Mouse (Mus musculus) layer of hippocampus, postnatal 14 days (tissue): ENCODE results near the gene Bcl7a. TPM values are rescaled to one million over a fixed set of nuclear protein-coding genes. Genes with fewer than 3 reads are reported as not detected.

Experiments
- DNase-seq, 2 experiments: peaks; one replicate each; pipeline ENCODE4 v3.0.0; 2021 to 2022; ENCODE audit warnings: low spot score in 2 of 2, mixed read lengths in 1 of 2
- long read RNA-seq, 2 experiments: library from polyadenylated mRNA; stranded (forward); transcript quantifications; one replicate each; pipeline ENCODE4 v2.0.0; 2021
- total RNA-seq, 2 experiments: library from RNA; stranded (reverse); gene quantifications; 2 replicates each; pipeline ENCODE4 v1.2.3; 2021

Gene Bcl7a
- 10 to 100 TPM; 66.9 TPM for total RNA-seq
- long read RNA-seq, experiment 1, full-length matches to known transcripts = 3 of 12 reads
- long read RNA-seq, experiment 1, partial matches to known transcripts = 0 of 12 reads
- long read RNA-seq, experiment 1, other reads (novel, unspliced or antisense) = 9 of 12 reads
- long read RNA-seq, experiment 2, full-length matches to known transcripts = 5 of 23 reads
- long read RNA-seq, experiment 2, partial matches to known transcripts = 1 of 23 reads
- long read RNA-seq, experiment 2, other reads (novel, unspliced or antisense) = 17 of 23 reads

DNA sequence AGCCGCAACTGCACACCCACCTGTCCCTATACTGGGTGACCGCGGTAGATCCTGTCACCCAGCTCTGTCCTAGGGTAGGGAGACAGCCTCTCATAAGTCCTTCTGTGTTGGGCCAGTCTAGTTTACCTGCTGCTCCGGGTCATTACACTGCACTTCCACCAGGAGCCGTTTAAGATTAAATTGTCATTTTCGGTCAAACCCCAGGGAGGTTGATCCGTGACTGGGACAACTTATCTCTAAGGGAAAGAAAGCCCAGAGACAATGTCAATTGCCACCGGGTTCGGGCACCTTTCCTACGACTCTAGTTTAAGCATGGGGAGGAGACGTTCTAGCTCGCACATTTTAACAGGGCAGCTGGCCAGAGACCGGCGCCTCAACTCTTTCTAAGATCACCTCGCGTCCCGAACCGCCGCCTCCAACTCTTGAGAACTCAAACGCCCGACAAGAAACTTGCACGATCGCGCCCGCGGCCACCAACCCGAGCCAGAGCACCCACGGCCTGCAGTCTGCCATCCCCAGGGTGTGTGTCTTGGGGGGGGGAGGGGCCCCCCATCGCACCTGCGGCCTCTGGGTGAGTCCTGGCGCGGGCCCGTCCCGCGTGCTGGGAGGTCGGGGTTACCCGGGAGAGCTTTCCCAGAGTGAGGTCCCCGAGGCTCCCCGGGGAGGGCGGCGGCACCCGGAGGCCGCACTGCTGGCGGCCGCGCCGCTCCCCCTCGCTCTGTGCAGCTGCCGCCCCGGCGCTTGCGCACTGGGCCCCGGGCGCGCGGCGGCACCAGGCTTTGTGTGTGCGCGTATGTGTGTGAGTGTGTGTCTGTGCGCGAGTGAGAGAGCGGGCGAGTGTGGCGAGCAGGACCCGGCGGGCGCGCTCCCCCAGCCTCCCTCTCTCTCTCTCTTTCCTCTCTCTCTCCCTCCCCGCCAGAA is at the start of gene Bcl7a:
TSS of gene Bcl7a (plus strand) at position 128 of the 921 bp plus-strand sequence.
- peak; percentile 94 to 95 for DNase-seq

GRCm38 (mm10) chr5:123294653-123295052 is 49.0 kb upstream of the Bcl7a start:
- no peak for DNase-seq

DNA sequence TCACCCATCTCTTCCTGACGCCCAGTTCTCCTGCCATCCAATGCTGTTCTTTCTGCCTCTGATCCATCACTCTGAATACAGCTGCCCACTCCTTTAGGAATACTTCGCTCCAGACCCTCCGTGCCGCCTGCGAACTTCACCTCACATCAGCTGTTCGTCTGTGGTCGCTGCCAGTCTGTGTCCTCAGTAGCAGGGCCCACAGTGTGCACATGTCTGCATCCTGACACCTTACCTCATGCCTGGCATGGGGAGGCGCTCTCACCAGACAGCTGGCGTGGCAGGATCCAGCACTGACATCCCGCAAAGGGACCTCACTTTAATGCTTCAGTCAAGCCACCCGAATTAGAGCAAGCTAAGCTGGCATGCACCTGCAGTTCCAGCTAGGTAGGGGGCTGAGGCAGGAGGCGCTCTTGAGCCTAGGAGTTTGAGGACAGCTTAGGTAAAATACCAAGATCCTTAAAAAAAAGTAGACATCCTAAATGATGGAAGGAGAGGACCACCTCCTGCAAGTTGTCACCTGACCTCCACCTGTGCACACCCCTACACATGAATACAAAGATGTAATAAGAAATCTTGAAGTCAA is 47.3 kb upstream of the Bcl7a start:
- no peak for DNase-seq

DNA sequence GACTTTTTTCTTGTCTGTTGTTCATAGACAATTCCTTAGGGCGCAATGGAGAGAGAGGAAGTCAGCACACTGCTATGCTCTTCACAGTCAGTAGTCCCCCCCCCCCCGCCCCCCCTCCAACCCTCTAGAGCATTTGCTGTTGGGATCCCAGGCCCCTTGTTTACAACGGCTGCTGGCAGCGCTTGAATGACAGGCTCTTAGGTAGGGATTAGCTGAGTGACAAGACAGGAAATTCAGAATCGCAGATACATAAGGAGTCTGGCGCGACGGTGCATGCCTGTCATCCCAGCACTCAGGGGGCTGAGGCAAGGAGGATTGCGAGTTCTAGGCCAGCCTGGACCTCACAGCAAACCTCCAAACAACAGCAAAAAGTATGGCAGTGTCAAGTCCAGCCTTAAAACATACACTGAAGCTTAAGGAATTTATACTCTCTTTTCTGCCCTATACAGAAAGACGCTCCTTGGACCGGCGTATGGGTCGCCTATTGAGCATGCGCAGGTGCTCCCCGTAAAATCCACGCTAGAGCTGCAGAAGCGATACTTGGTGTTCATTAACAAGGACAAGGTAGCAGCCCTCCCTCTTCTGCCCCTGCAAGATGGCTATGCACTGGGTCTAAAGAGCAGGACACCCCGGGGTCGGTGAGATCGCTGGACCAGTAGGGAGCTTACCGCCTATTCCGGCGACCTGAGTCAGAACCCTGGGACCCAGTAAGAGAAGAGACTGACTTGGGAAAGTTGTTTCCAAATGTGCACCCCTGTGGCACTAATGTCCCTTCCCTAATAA is 46.5 kb upstream of the Bcl7a start:
- DNase-seq = no peak

DNA sequence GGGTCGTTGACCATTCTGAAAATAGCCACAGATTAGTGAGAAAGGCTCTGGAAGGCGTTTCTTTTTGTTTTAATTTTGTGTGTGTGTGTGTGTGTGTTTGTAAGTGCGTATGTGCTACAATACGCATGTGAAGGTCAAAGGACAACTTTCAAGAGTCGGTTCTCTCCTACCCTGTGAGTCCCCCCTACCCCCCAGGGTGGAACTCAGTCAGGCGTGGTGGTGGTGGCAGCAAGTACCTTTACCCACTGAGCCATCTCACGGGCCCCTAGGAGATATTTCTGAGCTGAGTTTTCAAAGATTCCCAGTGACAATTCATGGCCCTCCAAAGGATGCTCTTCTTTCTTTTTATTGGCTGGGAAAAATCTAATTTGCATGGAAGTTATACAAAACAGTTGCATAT is 45.8 kb upstream of the Bcl7a start:
- no peak for DNase-seq

DNA sequence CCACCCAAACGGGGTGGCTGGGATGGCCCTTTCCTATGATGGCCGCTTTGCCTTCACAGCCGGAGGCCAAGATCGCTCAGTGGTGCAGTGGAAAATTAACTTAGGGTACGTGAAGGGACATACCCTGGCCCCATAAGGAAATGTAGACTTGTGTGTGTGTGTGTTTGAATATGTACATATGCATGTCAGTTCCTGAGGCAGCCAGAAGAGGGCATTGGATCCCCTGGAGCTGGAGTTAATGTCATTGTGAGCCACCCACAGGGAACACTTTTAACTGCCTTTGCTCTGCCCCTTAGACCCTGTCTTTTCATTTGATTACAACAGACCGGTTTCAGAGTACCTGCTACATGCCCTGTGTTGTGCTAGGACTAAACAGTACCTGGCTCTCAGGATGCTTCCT is 45.1 kb upstream of the Bcl7a start:
- no peak for DNase-seq

DNA sequence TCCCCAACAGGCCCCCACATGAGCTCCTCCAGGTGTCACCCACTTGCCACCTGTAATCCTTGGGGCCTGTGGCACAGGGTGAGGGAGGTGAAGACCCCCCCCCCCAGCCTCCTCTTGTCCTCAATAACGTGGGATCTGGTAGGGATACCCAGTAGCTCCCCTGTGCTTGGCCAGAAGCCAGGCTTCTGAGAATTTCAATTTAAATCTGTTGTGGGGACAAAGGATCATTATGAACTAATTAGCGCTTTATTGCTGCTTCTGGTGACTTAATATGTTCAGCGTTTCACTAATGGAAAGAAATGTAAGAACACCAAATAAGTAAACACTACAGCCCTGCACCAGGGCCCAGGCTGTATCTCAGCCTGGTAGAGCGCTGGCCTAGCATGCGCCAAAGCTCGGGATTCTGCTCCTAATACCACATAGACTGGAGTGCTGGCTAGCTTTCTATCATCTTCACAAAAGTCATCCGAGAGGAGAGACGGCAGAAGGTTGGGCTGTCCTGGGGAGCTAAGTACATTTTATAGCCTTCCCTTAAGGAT is 43.1 kb upstream of the Bcl7a start:
- no peak for DNase-seq

DNA sequence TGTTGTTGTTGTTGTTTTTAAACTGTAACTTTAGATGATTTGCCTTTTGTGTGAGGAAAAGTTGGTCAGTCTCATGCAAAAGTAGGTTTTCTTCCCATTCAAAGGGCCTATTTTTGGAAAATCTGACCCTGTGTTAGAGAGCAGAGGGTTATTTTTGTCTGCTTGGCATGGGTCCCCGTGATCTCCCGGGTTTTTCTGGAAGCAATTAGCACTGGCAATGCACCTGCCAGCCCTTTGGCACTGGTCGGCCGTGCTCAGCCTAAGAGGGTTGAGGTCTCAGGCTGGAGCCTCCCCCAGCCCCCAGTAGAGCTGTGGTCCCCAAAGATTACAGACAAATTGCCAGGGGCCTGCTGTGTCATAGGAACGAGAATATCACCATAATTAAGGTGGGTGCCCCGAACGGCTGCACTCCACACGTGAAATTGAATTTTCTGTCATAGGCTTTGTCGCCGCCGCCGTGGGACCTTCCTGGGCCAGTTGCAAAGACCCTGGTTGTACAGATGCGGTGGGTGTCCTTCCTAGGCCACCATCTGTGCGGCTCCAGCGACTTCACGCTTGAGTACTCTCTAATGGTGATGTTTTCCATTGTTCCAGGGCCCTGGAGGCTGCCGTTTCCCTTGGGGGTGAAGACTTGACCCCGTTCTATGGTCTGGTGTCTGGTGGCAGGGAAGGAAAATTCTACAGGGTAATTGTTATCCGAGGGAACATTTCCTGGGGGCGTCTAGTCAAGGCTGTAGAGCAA is 41.7 kb upstream of the Bcl7a start:
- DNase-seq = no peak

GRCm38 (mm10) chr5:123307630-123308282 is 35.9 kb upstream of the Bcl7a start:
- no peak for DNase-seq

- DNase-seq = no peak
Measured at GRCm38 (mm10) chr5:123309816-123310215, 33.8 kb upstream of the Bcl7a start.

- DNase-seq = no peak
Measured at GRCm38 (mm10) chr5:123310221-123310620, 33.4 kb upstream of the Bcl7a start.

DNA sequence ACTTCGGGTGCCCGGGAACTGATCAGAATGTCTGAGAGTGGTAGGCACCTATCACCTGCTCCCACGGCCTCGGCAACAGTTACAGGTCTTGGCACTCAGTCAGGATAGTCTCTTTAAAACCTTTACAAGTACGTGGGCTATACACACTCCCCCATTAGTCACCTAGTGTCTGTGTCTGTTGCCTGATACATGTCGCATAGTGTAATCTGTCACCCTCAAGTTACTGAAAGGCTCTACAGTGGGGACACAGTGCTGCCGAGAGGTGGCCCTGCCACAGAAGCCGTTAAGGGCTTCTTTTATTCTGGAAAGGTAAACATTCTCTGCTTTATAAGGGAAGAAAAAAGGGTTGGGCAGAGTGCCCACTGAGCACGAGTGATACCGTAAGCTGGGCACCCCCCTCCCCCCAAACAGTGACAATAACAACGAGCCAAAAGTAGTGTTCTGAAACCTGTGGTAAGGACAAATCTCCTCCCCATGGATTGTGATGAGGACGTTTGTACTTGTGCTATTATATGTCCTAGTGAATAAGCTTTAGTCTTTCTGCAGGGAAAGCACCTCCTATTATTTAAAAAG is 30.5 kb upstream of the Bcl7a start:
- DNase-seq = no peak

DNA sequence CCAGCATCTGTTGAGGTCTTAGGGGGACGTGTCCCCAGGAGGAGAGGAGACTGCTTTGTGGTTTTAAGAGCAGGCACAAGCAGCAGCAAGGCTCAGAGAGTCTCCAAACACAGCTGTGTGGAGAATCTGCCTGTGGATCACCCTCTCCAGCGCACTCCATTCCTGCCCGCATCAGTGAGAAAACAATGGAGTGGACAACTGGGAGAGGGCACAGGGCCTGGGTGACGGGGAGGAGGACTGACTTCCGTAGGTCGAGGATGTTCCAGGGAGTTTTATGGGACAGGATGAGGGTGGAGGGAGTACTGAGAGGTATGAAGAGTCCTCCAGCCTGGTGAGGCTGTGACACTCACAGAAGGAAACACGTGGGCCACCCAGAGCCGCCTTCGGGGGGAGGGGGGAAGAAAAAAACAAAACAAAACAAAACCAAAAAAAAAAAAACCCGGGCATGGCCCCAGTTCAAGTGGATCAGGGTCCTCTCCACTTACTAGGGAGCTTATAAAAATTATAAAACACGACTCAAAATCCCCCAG is 29.7 kb upstream of the Bcl7a start:
- DNase-seq = no peak

DNA sequence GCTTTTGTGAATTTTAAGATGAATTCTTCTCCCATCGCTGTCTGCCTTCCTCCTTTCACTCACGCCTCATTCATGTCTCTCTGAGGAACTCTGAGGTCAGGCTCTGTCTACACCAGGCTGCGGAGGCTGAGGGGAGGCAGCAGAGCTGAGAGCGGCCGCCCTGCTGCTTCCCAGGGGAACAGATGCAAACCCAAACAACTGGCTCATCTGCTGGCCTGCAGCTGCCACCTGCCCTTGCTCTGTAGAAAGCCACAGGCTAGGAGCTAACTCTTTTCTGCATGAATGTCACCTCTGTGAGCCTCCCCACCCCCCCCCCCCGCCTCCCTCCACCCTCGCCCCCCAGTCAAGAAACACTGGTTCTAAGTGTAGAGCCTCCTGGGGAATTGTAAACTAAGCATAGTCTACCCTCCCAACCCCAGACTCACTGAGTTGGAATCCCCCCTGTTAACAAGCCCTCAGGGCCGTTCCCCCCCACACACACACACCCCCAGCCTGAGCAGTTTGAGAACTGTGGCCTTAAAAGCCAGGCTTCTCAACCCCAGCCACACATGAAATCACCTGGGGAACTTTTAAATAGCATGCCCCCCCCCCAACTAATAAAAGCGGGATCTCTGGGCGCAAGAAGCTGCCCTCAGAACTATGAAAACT is 28.3 kb upstream of the Bcl7a start:
- no peak for DNase-seq

DNA sequence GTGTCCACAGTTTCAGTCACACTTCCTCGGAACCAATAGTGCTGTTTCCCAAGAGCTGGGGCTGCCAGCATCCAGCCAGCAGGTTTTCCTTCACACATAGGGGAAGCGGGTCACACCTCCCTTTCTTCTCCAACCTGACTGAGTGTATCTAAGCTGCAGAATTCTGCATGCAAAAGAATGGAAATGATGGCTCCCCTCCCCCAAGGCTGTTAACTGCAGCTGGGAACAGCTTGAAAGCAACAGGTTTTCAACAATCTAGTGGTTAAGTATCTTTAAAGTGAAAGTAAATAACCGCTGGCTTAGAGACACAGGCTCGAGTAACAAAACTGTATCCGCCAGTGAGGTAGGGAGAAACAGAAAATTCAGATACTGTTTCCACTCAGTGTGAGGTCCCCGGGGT is 25.6 kb upstream of the Bcl7a start:
- DNase-seq = no peak

GRCm38 (mm10) chr5:123320136-123320535 is 23.5 kb upstream of the Bcl7a start:
- no peak for DNase-seq

DNA sequence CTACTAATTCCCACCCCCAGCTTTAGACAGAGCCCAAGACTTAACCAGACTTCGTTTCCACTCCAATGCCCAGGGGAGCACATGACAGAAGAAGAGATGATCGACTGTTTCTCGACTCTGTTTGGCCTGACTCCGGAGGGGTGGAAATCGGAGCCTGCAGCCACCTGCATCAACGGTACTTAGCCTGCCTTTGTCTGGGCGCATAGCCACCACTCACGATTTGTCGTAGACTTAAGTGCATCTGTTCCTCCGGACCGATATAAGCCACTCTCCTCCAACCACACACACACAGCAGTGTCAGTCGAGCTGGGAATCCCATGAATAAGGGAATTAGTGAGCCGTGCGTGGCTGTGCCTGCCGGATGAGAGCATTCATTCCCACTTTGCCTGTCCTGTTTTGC is 19.4 kb upstream of the Bcl7a start:
- no peak for DNase-seq

DNA sequence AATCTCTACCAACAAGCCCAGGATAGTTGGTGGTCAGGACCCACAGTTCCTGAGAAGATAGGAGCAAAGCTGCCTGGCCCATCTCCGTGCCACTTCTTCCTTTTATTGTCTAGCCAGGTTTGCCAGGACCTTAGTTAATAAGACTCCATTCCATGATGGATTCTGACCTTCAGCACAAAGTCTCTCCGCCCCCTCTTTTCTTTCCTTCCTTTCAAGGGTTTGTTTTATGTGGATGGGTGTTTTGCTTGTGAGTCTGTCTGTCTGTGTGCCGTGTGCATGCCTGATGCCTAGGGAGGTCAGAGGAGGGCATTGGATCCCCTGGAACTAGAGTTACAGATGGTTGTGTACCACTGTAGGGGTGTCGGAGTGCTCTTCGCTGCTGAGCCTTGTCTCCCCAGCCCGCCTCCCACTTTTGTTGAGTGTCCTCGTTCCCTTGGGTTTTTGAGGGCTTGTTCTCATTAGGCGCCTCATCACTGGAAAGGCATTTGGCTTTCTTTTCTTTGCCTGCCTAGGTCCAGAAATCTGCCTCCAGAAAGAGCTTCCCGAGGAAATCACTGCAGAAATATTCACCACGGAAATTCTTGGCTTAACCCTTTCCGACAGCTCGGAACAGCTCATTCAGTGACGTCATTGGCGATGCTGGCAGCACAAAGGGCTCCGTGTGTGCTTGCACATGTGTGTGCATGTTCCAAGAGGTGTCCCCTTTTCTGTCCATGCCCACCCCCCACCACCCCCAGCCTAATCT is 17.5 kb upstream of the Bcl7a start:
- peak in 1 of 2 experiments; percentile 22 for DNase-seq
